Mouse (Mus musculus) small intestine, adult 2 months (tissue): ENCODE results near the gene Elp4.

Experiments
- CTCF ChIP-seq: fragments of 200-500 bp; IDR thresholded peaks from 2 replicates; pipeline ENCODE4 v1.5.1; 2012; ENCODE audit warnings: low read depth, mild to moderate bottlenecking, control low read depth, inconsistent platforms, low read length, moderate library complexity, mixed read lengths; ENCODE audit not compliant: insufficient replicate concordance, insufficient read length; ENCODE audit errors: extremely low read depth
- POLR2A ChIP-seq: fragments of 200-500 bp; IDR thresholded peaks from 2 replicates; pipeline ENCODE4 v1.6.1; 2012; ENCODE audit warnings: low read depth, mild to moderate bottlenecking, control low read depth, inconsistent platforms, low read length, moderate library complexity

- no peak for TF ChIP-seq CTCF
- no peak for TF ChIP-seq POLR2A
Observed at GRCm38 (mm10) chr2:105851714-105852293, 52.6 kb downstream of the Elp4 start.
